Mouse (Mus musculus): Measurements from ENCODE around the gene Acsl5.

DNA sequence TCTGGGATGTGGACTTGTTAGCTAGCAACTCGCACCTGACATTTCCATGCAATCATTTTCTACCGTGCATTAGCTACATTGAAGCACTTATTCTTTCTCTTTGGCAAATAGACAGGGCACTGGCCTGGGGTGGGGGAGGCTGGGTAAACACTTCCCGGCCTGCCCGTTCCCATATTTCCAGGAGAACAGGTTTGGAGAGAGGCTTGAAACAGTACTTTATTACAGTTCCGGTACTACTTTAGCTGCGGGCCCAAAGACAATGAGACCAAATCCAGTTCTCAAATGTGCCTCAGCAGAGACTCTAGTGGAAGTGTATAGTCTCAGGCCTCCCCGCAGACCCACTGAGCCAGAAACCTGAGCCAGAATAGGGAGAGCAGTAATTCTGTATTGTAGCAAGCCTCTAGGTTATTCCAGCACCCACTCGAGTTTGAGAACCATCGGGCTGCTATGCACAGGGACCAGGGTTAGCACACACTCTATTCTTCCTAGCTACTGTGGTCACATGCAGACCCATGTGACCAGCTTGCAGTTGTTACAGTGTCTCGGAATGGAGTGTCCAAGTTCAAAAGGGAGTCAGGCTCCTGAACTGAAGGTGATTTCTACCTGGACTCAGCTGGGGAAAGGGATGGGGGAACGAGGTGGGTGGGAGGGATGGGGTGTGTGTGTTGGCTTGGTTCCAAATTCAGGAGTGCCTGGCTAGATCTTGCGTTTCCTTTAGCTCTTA is 38.0 kb upstream of the Acsl5 start:
- TF ChIP-seq GATA1 (IDR thresholded peaks at IDR 0.05; ENCODE audit: borderline replicate concordance, low read length) (no peak), FLI1 (IDR thresholded peaks at IDR 0.05; ENCODE audit: low read length) (no peak)

Measured in megakaryocyte, embryonic 14.5 days (primary cell).